Mouse (Mus musculus) layer of hippocampus, postnatal 25 days (tissue): Measurements from ENCODE around the gene Tnfsf13. TPM values are rescaled to one million over a fixed set of nuclear protein-coding genes. Genes with fewer than 3 reads are reported as not detected.
"Not testable (repeated sequence)": the region's sequence is repeated elsewhere in the genome, so short reads cannot be mapped to it uniquely, and the experiment has no call there.

Source experiments
- DNase-seq, 2 experiments: peaks; one replicate each; pipeline ENCODE4 v3.0.0; 2022; ENCODE audit warnings: mixed read lengths in 2 of 2, low spot score in 1 of 2; ENCODE audit errors: extremely low spot score in 1 of 2
- total RNA-seq, 2 experiments: library from RNA; stranded (reverse); gene quantifications; 2 replicates each; pipeline ENCODE4 v1.2.3; 2021

Gene Tnfsf13
- 1 to 10 TPM; 1.2 to 1.3 TPM for total RNA-seq

DNA sequence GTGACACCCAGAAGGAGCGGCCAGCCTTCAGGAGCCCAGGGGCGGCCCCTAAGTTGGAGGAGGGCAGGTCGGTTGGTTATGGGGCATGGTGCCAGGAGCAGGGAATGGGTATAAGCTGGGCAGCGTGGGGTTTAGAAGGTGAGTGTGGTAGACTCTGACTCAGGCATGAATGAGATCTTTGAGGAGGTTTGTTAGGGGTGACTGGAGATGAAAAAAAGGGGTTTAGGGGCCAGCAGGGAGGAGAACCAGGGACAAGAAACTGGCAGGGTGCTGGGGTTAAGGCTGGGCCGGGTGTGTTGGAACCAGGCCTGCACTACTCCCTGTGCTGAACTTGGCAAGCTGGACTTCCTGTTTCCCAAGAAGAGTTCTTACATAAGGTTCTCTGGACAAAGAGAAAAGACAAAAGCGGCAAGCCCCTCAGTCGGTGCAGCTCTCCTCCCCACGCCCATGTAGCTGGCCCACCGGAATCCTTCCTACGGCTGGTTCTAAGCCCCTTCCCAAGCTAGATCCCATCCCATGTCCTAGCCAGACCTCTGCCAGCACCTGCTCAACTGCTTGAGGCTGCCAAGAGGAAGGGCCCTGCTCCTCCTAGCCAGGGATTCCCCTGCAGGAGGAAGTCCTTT lies at the start of gene Tnfsf13:
Gene Tnfsf13 (minus strand): TSS at position 259 of the 623 bp plus-strand sequence.
- no peak for DNase-seq

DNA sequence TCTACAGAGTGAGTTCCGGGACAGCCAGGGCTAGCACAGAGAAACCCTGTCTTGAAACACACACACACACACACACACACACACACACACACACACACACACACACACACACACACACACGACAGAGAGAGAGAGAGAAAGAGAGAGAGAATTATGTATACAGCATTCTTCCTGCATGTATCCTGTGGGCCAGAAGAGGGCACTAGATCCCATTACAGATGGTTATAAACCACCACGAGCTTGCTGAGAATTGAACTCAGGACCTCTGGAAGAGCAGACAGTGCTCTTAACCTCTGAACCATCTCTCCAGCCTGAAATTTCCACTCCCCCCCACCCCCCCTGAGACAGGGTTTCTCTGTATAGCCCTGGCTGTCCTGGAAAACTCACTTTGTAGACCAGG lies 45.8 kb upstream of the Tnfsf13 start:
- DNase-seq: not testable (repeated sequence)

DNA sequence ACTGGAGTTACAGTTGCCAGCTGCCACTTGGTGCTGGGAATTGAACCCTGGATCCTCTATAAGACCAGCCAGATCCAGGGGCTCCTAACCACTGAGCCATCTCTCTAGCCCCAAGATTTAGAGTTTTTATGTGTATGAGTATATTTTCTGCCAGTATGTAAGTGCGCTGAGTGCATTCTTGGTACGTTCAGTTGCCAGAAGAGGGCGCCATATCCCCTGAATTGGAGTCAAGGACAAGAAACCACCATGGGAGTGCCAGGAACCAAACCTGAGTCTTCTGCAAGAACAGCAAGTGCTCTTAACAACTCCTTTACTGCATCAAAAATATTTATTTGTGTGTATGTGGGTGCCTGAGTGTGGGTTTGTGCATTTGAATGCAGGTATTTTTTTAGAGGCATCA lies 43.5 kb upstream of the Tnfsf13 start:
- DNase-seq: peak in 1 of 2 experiments; percentile 50

DNA sequence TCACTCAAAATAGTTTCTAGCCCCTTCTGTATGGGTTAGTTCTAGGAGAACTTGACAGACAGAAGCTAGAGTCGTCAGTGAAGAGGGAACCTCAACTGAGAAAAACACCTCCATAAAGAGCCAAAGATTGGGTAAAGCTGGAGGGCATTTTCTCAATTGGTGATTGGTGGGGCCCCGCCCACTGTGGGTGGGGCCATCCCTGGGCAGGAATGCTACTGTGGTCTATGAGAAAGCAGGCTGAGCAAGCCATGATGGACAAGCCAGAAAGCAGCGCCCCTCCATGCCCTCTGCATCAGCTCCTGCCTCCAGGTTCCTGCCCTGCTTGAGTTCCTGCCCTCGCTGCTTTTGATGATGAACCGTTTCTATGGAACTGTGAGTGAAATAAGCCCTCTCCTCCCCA lies 40.4 kb upstream of the Tnfsf13 start:
- DNase-seq: no peak

DNA sequence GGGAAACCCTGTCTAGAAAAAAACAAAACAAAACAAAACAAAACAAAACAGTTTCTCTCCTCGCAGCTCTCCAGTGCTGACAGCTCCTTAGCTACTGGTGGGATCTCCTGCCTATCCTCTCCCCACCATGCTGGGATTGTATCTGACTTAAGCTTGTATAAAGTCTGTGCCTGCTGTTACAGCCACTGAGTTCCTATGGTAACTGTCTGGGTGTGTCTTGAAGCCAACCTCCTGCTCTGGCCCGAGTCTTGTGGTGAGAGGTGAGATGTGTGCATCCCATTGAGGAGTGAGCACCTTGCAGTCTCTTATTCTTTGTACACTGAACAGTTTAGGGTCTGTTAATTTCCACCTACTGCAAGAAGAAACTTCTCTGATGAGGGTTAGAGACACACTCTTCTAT lies 37.5 kb upstream of the Tnfsf13 start:
- DNase-seq: no peak

DNA sequence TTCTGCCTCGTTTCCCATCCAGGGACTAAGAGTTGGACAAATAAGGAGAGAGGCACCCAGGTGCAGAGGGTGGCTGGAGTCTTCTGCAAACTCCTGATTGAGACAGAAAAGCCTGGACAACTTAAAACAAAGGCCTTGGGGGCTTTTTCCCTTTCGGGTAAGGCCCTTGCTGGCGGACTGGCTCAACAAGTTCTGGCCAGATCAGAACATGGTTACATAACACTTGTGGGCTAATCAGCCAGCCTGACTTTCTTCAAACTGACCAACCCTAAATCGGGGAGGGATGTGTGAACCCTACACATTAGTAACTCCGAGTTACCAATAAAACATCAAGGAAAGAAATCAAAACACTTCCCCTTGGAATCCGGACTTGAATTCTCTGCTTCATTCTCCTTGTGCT lies 35.3 kb upstream of the Tnfsf13 start:
- DNase-seq: no peak

DNA sequence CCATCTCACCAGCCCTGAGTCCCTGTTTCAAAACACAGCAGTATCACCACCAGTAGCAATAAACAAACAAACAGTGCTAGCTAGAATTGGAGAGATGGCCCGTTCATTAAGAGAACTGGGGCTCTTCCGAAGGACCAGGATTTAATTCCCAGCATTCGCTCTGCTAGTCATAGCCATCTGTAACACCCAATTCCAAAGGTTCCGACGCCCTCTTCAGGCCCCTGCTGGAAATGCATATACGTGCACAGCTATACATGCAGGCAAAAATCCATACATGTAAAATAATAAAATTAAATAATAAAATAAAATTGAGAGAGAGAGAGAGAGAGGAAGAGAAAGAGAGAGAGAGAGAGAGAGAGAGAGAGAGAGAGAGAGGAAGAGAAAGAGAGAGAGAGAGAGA lies 33.8 kb upstream of the Tnfsf13 start:
- no peak for DNase-seq

DNA sequence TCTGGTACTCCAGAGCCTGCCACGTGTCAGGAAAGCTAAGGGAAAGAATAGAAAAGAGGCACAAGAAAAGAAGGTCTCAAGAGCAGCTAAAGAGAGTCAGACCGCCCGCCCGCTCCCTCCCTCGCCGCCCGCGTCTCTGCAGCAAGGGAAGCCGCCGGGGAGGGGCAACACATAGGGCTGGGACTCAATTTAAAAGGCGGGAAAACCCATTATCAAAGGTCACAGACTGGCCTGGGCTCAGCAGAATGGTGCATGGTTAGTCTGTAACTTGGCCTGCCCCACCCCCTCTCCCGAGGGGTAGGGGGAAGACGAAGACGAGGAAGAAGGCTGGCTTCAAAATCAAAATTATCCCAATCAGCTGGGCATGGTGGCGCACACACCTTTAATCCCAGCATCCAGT lies 33.1 kb upstream of the Tnfsf13 start:
- DNase-seq: no peak

DNA sequence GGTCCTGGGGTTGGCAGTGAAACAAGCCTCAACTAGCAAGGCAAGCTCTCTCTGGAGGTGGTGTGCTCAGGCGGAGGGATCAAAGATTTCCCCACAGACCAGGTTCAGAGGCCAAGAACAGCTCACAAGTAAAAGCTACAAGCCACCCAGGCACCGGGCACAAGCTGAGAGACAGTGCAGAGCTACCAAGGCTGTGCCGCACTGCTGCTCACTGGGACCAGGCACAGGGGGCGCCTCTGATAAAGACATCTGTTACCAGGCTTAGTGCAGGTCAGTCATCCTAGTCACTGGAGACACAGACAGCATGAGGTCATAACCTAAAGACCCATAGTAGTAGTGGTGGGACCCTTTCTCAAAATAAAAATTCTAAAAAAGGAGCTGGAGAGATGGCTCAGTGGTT lies 31.4 kb upstream of the Tnfsf13 start:
- DNase-seq: no peak

DNA sequence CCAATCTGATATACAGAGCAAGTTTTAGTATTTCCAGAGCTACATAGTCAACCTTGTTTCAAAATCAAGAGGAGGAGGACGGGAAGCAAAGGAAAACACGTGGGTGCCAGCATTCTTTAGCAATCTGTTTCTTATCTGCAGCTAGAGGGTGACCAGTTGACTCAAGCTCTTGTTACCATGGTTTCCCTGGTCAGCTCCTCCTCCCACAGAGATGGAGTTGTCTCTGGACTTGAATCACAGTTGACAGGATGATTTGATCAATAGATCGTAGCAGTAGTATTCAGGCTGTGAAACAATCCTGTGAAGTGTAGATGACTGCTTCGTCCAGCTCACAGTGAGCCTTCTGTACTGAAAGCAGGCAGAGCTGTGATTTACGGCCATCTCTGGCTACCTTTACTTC lies 30.3 kb upstream of the Tnfsf13 start:
- DNase-seq: no peak

DNA sequence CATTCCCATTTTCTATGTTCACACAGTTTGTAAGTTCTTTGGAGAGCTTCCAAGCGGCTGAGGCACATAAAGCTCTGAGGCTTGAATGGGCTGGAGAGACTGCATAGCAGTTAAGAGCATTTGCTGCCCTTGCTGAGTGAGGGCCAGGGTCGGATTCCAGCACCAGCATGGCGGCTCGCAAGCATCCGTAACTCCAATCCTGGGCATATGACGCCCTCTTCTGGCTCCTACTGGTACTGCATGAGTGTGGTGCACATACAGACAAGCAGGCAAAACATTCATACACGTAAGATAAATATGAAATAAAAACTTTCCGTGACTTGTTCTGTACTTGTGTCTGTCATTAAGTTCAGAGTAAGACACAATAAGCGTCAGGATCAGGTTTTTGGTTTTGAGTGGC lies 29.9 kb upstream of the Tnfsf13 start:
- peak in 1 of 2 experiments; percentile 32 for DNase-seq

DNA sequence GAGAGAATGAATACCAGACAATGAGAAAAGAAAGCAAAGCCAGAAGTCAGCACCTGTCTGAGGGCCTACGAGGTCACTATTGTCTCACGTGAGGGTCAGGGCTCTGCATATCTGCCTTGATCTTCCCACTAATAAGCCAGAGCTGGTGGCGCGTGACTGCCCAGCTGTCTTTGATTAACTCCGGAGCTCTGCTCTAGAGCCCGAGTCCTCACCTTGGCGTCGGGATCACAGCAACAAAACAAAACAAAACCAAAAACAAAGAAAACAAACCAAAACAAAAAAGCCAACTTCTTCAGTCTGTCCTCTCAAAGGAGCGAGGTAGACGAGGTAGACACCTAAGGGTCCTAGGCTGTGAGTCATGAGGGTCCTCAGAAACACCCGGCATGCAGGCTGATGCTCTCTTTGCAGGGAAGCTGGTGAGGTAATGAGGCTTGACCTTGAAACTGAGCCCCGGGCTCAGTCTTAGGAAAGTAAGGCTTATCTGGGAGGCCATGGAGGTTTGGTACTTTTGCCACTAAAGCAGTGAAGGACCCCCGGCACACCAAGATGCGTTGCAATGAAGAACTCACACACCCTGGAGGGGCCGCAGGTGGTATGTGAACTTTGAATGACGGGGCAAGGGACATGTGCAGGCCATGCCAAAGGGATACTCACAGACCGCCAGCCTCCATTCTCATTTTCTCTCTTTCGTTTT lies 29.2 kb upstream of the Tnfsf13 start:
- DNase-seq: no peak

DNA sequence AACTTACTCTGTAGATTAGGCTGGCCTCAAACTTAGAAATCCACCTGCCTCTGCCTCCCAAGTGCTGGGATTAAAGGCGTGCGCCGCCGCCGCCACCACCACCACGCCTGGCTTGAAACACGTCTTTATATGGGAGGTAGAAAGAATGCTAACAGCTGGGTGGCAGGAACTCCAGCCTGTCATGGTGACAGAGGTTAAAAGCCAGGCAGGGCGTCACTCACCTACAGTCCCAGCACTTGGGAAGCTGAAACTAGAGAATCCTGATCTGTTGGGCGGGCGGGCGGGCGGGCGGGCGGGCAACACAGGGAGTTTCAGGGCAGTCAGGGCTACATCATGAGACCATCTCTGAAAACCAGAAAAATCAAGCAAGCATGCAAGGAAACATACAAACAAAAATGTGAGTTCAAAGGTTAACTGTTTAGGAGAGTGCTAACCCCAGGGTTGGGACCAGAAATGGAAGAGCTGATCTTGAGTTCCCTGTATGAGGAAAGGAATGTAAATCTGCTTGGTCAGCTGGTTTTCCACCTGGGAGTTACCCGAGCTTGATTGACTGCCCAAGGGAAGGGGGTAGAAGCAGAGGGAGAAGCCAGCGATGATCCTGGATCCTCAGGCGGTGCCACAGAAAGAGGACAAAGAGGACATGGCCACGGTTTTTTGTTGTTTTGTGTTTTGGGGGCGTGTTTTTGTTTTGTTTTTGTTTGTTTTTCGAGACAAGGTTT lies 27.5 kb upstream of the Tnfsf13 start:
- DNase-seq: no peak

DNA sequence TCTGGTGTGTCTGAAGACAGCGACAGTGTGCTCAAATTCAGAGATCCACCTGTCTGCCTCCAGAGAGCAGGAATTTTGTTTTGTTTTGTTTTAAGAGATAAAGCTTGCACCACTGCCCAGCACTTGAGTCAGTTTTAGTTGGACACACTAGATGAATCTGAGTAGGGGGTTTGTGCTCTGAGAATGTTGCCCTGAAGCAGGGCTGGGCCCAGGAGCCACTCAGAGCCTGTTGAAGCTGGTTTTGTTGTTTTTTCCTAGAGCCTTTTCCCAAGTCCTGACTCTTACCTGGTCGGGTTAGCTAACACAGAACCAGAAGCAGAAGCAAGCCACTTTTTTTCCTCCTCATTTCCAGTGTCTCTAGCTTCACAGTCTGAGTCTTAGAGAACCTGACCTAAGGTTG lies 25.5 kb upstream of the Tnfsf13 start:
- DNase-seq: no peak

DNA sequence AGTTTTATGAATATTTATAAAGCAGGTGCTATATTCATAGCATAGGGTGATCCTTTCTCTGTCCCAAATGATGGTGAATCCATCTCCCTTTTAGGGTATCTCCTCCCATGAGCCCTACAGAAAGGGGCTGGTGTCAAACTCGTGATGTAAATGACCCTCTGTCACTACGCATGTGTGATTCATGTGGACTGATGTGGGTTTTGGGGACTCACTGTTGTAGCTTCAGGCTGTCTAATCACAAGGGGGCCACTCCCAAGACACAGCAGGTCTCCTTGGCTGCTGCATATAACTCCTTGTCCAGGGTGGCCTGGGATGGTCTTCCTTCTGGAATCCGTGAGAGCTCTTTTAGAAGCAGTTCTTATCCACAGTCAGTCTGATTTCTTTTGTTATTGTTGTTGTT lies 24.9 kb upstream of the Tnfsf13 start:
- DNase-seq: no peak

DNA sequence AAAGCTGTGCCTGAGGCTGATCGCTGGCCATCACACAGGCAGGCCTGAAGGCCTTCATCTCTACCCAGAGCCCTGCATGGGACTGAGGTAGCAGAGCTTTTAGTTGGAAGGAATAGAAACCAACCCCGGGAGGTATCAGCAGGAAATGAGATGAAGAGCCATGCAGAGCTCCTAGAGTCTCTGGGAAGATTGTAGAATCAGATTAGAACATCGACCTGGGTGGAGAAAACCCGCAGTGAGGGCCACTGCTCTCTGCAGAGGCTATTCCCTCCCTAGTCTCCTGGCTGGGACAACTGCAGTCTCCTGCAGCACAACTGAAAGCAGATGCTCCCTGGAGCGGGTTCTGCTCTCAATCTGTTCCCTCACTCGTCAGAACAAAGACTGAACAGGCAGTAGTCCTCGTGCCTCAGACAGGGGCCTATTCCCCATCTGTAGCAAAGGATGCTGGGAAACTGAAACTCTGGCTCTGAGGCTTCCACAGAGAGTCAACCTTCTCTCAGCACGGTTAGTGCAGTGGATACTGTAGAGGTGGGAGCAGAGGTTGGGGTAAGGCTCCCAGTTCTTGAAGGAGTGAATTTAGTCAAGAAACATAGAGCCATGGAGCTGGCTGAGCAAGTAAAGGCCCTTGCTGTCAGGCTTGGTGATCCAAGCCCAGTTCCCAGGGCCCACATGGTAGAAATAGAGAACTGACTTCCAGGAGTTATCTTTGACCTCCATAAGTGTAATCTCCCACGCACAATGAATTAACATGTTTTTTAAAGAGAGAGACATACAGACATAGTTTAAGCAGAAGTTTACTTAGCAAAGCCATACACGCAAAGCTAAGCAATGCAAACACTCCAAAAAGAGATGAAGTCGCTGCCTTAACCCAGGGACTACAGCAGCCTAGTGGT lies 24.2 kb upstream of the Tnfsf13 start:
- DNase-seq: no peak

DNA sequence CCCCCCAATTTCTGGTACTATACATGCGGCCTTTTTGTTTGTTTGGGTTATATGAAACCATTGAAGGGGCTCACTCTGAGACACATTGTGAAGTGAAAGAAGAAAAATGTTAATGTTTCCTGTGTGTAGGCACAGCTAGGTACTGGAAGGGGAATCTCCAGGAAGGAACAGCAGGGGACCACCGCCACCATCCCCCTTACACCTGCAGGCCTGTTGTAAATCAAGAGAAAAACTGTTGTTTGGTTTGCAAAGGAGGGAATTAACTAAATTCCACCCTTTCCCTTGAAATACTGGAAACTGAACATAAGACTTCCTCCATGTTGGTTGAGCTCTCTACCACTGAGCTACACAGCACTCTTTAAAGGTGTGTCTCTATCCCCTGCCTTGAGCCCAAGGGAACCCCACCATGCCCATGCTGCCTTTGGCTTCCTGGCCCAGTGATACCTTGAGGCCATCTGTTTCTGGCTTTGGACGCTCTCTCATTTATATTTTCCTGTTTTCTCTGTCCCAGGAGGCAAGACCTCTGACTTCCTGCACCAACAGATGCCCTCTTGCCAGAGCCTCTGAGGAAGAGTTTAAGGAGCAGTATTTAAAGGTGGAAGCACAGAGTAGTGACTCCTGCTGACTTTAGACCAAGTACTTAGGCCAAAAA lies 23.2 kb upstream of the Tnfsf13 start:
- no peak for DNase-seq

DNA sequence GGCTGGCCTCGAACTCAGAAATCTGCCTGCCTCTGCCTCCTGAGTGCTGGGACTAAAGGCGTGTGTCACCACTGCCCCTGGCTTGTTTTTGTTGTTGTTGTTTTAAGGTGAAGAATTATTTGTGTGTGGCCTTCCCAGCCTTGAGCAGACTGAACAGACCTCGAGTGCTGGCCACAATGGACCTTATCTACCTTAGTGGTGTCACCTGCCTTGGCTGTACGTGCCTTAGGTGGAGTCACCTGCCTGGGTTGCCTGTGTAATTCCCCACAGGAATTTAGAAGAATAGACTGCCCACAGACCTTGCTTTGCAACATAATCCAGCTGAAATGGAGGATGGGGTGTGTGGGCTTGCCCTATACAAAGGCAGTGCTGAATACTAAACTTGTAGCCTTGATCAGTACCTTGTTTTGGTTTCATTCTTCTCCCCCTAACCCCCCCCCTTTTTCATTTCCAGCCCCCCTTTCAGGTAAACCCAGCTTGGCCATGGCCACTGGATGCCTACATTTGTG lies 22.3 kb upstream of the Tnfsf13 start:
- DNase-seq: no peak

DNA sequence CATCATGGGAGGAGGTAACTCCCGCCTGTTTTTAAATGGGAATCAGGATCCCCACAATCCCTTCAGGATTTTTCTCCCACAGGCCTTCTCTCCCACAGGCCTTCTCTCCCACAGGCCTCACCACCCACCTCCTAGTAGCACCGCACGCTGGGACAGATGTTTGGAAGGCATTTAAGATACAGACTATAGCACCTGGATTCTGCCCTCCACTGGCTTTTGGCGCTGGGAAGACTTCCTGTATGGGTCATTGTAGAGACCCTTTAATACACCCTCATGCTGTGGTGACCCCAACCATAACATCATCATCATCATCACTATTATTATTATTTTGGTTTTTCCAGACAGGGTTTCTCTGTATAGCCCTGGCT lies 21.9 kb upstream of the Tnfsf13 start:
- no peak for DNase-seq
